Mouse (Mus musculus) midbrain, embryonic 11.5 days (tissue): Measurements from ENCODE around the gene Ckap2l. TPM values are rescaled to one million over a fixed set of nuclear protein-coding genes. Genes with fewer than 3 reads are reported as not detected.
A peak's percentile ranks its signal among the peaks of the same experiment; 100 is the strongest.

Experiments
- ATAC-seq: fragments of 200-750 bp; cut with Nextera tagmentation; 2 replicates; pipeline ENCODE4 v1.8.0; 2017; ENCODE audit warnings: moderate TSS enrichment, moderate library complexity; ENCODE audit not compliant: low FRiP score
- DNase-seq: peaks from one replicate; pipeline ENCODE4 v3.0.0; 2015; ENCODE audit warnings: low spot score; ENCODE audit errors: missing footprints
- H3K27ac ChIP-seq: fragments of 300-500 bp; sonication (generic); 2 replicates; pipeline ENCODE4 v1.5.1; 2014; ENCODE audit warnings: low read depth, low read length
- H3K27me3 ChIP-seq: fragments of 300-500 bp; sonication (generic); 2 replicates; pipeline ENCODE4 v1.6.1; 2014; ENCODE audit warnings: mild to moderate bottlenecking, low read length, moderate library complexity, mixed read lengths; ENCODE audit not compliant: control insufficient read depth, insufficient read depth
- H3K36me3 ChIP-seq: fragments of 300-500 bp; sonication (generic); 2 replicates; pipeline ENCODE4 v1.6.1; 2014; ENCODE audit warnings: mild to moderate bottlenecking, low read length, moderate library complexity, mixed read lengths; ENCODE audit not compliant: control insufficient read depth, insufficient read depth
- H3K4me1 ChIP-seq: fragments of 300-500 bp; sonication (generic); 2 replicates; pipeline ENCODE4 v1.6.1; 2014; ENCODE audit warnings: low read length; ENCODE audit not compliant: control insufficient read depth, insufficient read depth
- H3K4me2 ChIP-seq: fragments of 300-500 bp; sonication (generic); 2 replicates; pipeline ENCODE4 v1.6.1; 2014; ENCODE audit warnings: mild to moderate bottlenecking, moderate library complexity
- H3K4me3 ChIP-seq: fragments of 300-500 bp; sonication (generic); 2 replicates; pipeline ENCODE4 v1.5.1; 2014; ENCODE audit warnings: low read depth, low read length
- H3K9ac ChIP-seq: fragments of 300-500 bp; sonication (generic); 2 replicates; pipeline ENCODE4 v1.6.1; 2014; ENCODE audit warnings: low read length
- H3K9me3 ChIP-seq: fragments of 300-500 bp; sonication (generic); 2 replicates; pipeline ENCODE4 v1.6.1; 2016; ENCODE audit warnings: low read length; ENCODE audit not compliant: control insufficient read depth
- WGBS: fragments of 180-500 bp; shearing (Covaris S2); extraction: QIAGEN DNeasy Blood & Tissue Kit; methylation state at CpG from one replicate; pipeline ENCODE4 v1.1.7; 2014; 5-methylcytosine and 5-hydroxymethylcytosine counted together
- polyA plus RNA-seq: library from polyadenylated mRNA; unstranded; fragments of >200 nt; fragmentation: Nextera tagmentation; extraction: Ambion mirVana; gene quantifications from 2 replicates; pipeline ENCODE4 v1.2.1, GENCODE M21; 2014

Gene Ckap2l
- polyA plus RNA-seq, 1 experiment from 2014 or later: 92.0 TPM

DNA sequence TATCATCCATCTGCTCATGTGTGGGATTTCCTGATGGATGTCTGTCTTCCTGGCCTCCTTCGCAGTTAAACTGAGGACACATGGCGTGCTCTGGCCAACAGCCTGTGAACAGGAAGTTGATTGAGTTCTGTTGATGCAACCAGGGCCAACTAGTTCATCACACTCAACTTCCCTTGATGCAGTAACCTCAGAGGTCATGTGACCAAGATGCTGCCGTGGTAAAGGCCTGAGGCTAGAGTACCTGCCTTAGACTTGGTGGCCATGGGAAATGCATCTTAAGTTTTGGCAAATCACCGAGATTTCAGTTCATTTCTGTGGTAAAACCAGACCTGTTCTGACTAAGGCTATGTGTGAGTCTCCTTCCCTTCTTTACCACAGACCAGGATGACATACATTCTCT lies 18.8 kb upstream of the Ckap2l start:
- Histone ChIP-seq H3K4me2 (no peak overlapping the region), H3K4me3 (no peak overlapping the region), H3K9ac (no peak overlapping the region), H3K9me3 (no peaks in the 10 kb centered on the region), H3K36me3 (no peaks in the 10 kb centered on the region), H3K27ac (no peak overlapping the region), H3K4me1 (no peaks in the 10 kb centered on the region), H3K27me3 (no peaks in the 10 kb centered on the region)
- DNase-seq (no peak), ATAC-seq (no peak)
- WGBS: 83% methylated on average over 4 of the region's 4 CpGs

DNA sequence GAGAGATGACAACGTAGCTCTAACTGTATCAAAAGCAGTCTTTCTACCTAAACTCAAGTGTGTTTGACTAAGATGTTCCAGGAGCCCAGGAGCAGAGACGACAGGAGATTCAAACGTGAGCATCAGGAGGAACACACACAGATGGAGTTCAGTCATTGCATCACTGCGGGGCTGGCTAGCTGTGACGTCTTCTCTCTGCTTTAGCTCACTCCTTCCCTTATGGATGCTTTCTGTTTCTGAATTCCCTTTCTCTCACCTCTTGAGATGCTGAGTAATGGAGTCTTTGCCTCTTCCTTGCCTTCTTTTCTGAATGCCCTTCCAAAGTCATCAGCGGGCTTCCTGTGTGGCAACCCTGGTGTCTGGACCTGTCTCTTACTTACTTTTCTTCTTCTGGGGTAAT lies 17.9 kb upstream of the Ckap2l start:
- no peaks in the 10 kb centered on the region for H3K27me3 ChIP-seq

DNA sequence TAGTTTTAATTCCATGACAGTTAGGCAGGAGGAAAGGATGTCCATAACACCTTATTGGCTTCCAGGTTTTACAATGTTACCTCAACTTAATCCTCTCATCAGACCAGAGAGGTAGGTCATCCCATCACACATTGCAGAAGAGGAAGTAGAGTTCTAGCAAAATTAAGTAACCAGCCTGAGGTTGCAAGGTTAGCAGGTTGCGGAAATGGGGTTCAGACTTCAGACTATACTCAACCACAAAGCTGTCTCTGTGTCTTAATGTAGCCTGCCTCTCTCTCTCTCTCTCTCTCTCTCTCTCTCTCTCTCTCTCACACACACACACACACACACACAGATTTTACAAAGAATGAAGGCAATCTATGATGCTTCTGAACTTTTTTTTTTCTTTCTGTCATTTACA lies 16.9 kb upstream of the Ckap2l start:
- Histone ChIP-seq H3K9ac (no peak overlapping the region), H3K4me1 (no peaks in the 10 kb centered on the region), H3K4me3 (no peak overlapping the region), H3K27me3 (no peaks in the 10 kb centered on the region), H3K4me2 (no peak overlapping the region), H3K9me3 (no peaks in the 10 kb centered on the region), H3K36me3 (no peaks in the 10 kb centered on the region), H3K27ac (no peak overlapping the region)
- DNase-seq (no peak), ATAC-seq (no peak)
- 85% methylated on average over 1 of the region's 1 CpGs for WGBS

More for the DNA sequence above, 17.9 kb upstream of the Ckap2l start:
- WGBS: 82% methylated on average over 6 of the region's 6 CpGs
- ATAC-seq (no peak), DNase-seq (no peak)
- no peak overlapping the region for H3K27ac ChIP-seq
- no peaks in the 10 kb centered on the region for H3K4me1 ChIP-seq
- H3K36me3 ChIP-seq: no peaks in the 10 kb centered on the region
- no peaks in the 10 kb centered on the region for H3K9me3 ChIP-seq
- no peak overlapping the region for H3K4me2 ChIP-seq
- H3K9ac ChIP-seq: no peak overlapping the region
- H3K4me3 ChIP-seq: no peak overlapping the region

DNA sequence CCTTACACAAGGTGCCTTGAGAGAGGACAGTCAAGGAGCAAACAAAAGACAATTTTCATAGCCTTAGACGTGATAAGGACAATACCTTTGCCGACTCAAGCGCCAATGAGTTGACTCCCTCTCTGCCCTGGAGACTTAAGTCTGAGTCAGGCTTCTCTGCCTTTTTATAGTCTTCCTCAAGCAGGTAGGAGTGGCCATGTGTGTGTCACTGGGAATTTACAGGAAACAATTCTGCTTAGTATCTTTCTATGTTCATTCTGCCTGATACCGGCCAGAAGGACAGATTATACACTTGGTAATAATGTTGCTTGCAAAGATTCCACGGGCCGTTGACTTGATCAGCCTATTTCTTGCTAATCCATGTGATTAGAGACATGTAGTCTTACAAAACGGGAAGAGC lies 12.8 kb upstream of the Ckap2l start, which contains the start of gene Il1a:
TSS of gene Il1a (minus strand) at position 137 of the 400 bp plus-strand sequence.
- ATAC-seq (no peak), DNase-seq (no peak)
- 89% methylated on average over 7 of the region's 7 CpGs for WGBS
- no peak within 1 kb of the TSS for H3K4me2 ChIP-seq
- no peaks in the 10 kb centered on the region for H3K4me1 ChIP-seq
- no peaks in the 10 kb centered on the region for H3K27me3 ChIP-seq
- no peaks in the 10 kb centered on the region for H3K9me3 ChIP-seq
- no peak within 1 kb of the TSS for H3K4me3 ChIP-seq
- H3K9ac ChIP-seq: no peak within 1 kb of the TSS
- no peaks in the 10 kb centered on the region for H3K36me3 ChIP-seq
- no peak within 1 kb of the TSS for H3K27ac ChIP-seq

DNA sequence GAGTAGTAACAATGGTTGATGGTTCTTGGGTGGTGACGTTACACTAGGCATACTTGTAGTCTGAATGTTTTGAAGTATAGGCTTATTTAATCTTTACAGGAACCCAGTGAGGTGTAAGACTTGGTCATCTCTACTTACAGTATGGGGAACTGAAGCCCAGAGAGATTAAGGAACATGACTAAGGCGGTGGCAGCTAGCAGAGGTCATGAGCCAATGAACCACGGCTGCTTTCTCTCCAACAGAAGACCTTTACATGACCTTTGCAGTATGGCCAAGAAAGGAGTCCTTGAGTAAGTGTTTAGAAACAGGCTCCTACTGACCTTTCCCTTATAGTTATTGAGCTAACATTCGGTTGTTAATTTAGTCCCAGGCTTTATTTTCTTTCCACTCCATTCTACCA lies 9.0 kb upstream of the Ckap2l start:
- Histone ChIP-seq H3K27ac (no peak overlapping the region), H3K9ac (no peak overlapping the region), H3K27me3 (no peaks in the 10 kb centered on the region), H3K4me1 (no peaks in the 10 kb centered on the region), H3K9me3 (no peaks in the 10 kb centered on the region), H3K4me3 (no peak overlapping the region), H3K4me2 (no peak overlapping the region), H3K36me3 (no peaks in the 10 kb centered on the region)
- no peak for DNase-seq
- ATAC-seq: no peak
- 77% methylated on average over 4 of the region's 4 CpGs for WGBS

DNA sequence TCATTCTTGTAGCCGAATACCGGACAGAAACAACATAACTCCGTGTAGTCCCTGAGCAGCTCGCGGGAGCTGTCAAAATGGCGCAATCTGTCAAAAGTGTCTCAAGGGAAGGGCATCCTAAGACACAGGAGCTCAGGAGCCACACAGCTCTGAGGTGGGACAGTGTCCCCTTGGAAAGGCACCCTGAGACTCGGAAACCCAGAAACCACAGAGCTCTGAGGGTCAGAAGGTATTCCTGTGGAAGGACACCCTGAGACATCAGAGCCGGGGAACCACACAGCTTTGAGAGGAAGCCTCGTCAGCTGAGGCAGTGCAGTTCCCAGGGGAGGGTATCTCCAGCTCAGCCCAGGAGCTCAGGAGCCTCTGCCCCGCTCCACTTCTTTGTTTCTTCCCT lies 574 bp upstream of the Ckap2l start:
- no peaks in the 10 kb centered on the region for H3K27me3 ChIP-seq
- peaks cover 2% of the 10 kb centered on the region; the same call in 1 of the 2 replicates for H3K36me3 ChIP-seq
- peak overlapping the region; percentile 68 for H3K4me2 ChIP-seq
- WGBS: 3% methylated on average over 10 of the region's 10 CpGs
- peak overlapping the region; percentile 61 for H3K4me3 ChIP-seq
- peak overlapping the region; percentile 65 for H3K9ac ChIP-seq
- peaks cover 13% of the 10 kb centered on the region for H3K4me1 ChIP-seq
- H3K9me3 ChIP-seq: no peaks in the 10 kb centered on the region
- ATAC-seq (peak; percentile 71), DNase-seq (peak; percentile 97)
- H3K27ac ChIP-seq: peak overlapping the region; percentile 84

DNA sequence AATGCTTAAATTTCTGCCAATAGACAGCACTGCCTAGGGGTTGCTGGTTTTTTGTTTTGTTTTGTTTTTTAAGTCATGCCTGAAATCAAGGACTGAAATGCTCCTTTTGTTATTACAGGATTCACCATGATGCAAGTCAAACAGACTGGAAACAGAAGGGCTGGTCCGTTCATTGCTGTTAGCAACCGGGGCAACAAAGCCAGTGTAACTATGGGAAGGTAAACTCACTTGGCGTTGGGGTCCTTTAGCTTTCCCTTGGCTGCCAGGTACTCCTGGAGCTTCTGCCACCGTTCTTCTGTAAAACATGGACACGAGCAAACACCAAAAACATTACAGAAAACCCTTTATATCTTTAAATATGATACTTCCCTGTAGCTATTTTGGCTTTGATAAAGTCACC lies 926 bp downstream of the Ckap2l start:
- no peaks in the 10 kb centered on the region for H3K27me3 ChIP-seq
- DNase-seq (no peak), ATAC-seq (no peak)
- no peaks in the 10 kb centered on the region for H3K9me3 ChIP-seq
- H3K4me1 ChIP-seq: peaks cover 13% of the 10 kb centered on the region
- WGBS: 67% methylated on average over 5 of the region's 5 CpGs
- H3K27ac ChIP-seq: no peak overlapping the region
- peak overlapping the region; percentile 57 for H3K4me2 ChIP-seq
- H3K36me3 ChIP-seq: peaks cover 2% of the 10 kb centered on the region; the same call in 1 of the 2 replicates
- peak overlapping the region; percentile 61 for H3K4me3 ChIP-seq
- H3K9ac ChIP-seq: peak overlapping the region; percentile 80

DNA sequence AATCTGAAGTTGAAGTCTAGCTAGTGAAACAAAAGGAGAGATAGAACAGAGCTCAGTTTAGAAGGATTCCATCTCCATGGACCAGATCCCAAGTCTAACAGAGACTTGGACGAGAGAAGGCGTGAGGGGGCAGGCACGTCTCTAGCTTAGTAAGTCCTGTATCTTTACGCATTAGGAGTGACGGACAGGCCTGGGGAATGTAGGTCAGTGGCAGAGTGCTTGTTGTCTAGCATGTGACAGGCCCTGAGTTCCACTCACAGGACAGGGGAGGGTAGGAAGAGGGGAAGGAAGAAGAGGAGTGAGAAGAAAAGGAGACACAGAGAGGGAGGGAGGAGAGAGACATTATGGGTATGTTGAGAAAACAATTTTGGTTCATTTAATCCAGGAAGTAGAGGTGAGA lies 1.9 kb downstream of the Ckap2l start:
- H3K9me3 ChIP-seq: no peaks in the 10 kb centered on the region
- H3K4me2 ChIP-seq: no peak overlapping the region
- peaks cover 13% of the 10 kb centered on the region for H3K4me1 ChIP-seq
- no peak overlapping the region for H3K9ac ChIP-seq
- no peak for ATAC-seq
- WGBS: 90% methylated on average over 5 of the region's 5 CpGs
- DNase-seq: no peak
- no peak overlapping the region for H3K4me3 ChIP-seq
- H3K27ac ChIP-seq: no peak overlapping the region
- peaks cover 2% of the 10 kb centered on the region for H3K36me3 ChIP-seq
- H3K27me3 ChIP-seq: no peaks in the 10 kb centered on the region

DNA sequence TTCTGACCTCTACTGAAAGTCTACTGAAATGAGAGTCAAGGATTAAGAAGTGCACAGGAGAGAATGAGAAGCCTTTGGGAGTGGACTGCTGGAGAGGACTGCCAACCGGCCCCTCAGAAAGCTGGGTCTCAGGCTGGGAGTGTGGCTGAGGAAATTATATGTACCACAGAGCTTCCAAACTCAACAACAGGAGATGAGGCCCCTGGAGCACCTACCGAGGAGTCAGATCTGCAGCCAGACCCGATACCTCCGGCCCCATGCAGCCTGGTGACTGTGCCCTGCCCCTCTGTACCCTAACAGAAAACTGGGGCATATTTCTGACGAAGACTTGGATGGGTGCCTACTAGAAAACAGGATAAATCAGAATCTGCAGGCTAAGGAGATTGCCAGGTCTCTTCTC lies 23.2 kb downstream of the Ckap2l start:
- H3K9me3 ChIP-seq: no peaks in the 10 kb centered on the region
- ATAC-seq (no peak), DNase-seq (no peak)
- H3K4me2 ChIP-seq: no peak overlapping the region
- WGBS: over 99% methylated on average over 5 of the region's 5 CpGs
- no peak overlapping the region for H3K27ac ChIP-seq
- H3K4me1 ChIP-seq: no peaks in the 10 kb centered on the region
- no peak overlapping the region for H3K4me3 ChIP-seq
- H3K36me3 ChIP-seq: peaks cover 26% of the 10 kb centered on the region
- H3K9ac ChIP-seq: no peak overlapping the region
- H3K27me3 ChIP-seq: no peaks in the 10 kb centered on the region

DNA sequence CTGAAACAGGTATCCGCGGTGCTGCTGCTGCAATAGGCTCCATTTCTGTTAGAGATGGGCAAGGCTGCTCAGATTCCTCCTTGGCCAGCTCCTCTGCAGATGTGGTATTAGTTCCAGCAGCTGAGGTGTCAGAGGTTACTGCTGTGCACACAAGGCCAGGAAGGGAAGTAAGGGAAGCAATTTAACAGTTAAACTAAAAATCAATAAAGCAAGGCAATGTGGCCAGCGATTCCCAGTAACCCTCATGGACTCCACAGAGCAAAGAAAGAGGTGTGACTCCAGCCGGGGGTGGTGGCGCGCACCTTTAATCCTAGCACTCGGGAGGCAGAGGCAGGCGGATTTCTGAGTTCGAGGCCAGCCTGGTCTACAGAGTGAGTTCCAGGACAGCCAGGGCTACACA lies 26.4 kb downstream of the Ckap2l start:
- H3K9ac ChIP-seq: no peak overlapping the region
- ATAC-seq (no peak), DNase-seq (no peak)
- H3K27ac ChIP-seq: no peak overlapping the region
- H3K4me1 ChIP-seq: no peaks in the 10 kb centered on the region
- no peak overlapping the region for H3K4me3 ChIP-seq
- no peaks in the 10 kb centered on the region for H3K9me3 ChIP-seq
- whole genome bisulfite sequencing: 91% methylated on average over 9 of the region's 9 CpGs
- no peaks in the 10 kb centered on the region for H3K27me3 ChIP-seq
- peaks cover 37% of the 10 kb centered on the region for H3K36me3 ChIP-seq
- H3K4me2 ChIP-seq: no peak overlapping the region
